Mouse (Mus musculus): ENCODE results near the gene Carhsp1.

DNA sequence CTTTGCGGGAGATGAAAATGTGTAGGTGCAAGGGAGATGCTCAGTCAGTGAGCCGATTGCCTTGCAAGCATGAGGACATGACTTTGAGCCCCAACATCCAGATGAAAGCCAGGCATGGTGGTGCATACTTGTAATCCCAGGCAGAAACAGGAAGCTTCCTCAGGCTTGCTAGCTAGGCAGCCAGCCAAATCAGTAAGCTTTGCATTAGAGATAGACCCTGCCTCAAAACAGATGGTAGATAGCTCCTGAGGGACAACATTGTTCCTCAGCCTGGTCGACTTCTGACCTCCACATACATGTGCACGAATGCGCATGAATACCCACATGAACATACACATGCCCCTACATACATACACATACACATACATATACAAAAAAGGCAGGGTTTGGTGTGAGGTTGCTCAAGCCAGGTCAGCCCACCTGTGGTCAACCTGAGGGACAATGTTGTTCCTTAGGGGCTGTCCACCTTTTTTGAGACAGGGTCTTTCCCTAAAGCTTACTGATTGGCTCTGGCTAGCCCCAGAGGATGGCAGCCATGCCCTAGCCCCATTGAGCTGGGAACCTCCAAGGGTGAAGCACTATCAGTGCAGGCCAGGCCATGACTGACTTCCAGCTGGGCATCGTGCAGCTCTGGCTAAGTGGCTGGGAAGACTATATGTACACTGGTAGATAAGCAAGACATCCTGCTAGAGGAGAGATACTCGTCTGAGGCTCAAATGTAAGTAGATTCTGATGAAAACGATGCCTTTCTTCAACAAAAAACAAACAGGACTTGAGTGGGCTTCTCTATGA, 59.5 kb downstream of the Carhsp1 start:
- TF ChIP-seq CTCF (IDR thresholded peaks at IDR 0.05; ENCODE audit: borderline replicate concordance, control insufficient read depth, extremely low read depth, insufficient read depth, low read length, poor library complexity) = no peak
- no peak for TF ChIP-seq POLR2A (IDR thresholded peaks at IDR 0.05; ENCODE audit: control insufficient read depth, extremely low read depth, insufficient read depth, low read length, poor library complexity)
